ENCODE assay signal across 13 mouse cellular contexts in the genomic region with DNA sequence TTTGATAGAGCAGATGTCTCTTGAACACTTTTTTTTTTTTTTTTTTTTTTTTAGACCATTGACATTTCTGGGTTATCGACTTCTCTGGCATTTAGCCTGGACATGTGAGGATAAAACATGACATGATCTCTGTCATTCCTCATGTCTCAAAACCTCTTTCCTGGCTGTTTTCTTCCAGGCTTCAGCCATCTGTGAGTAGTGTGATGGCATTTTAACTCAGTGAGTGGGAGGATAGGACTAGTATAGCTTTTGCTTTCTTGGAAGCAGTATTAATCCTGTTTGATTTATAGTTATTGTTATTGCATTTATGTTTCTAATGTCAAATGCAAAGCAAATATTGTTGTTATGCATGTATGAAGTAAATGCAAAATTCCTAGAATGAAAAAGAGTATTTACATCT.
"Had no signal": no experiment of that assay in that cellular context is flagged by ENCODE, and none has a peak within 500 bp of the region (broad histone marks: within the 10 kb centered on the region; RNA-seq: fewer than 3 reads in every experiment).

No protein-coding gene starts in this region.

- ATAC-seq: midbrain, embryonic 16.5 days had no signal

- DNase-seq: lung, adult 18-20 months; lung, embryonic 14.5 days; lung, postnatal 10 days; lung, postnatal 4 days; midbrain, embryonic 14.5 days; retina, postnatal 1 day; right cerebral cortex, postnatal 14 days; right cerebral cortex, postnatal 4 days; spleen, adult 18-20 months; thymus, adult 2 months; thymus, postnatal 25 days; thymus, postnatal 4 days had no signal
